Mouse (Mus musculus) lung, postnatal 0 days (tissue): ENCODE results near the gene Olfr809.

ENCODE experiments used
- CTCF ChIP-seq: IDR thresholded peaks from 2 replicates; pipeline ENCODE4 v1.5.1; 2016; ENCODE audit warnings: antibody characterized with exemption, mild to moderate bottlenecking
- EP300 ChIP-seq: IDR thresholded peaks from 2 replicates; pipeline ENCODE4 v1.6.1; 2016; ENCODE audit warnings: antibody characterized with exemption, mild to moderate bottlenecking, control low read depth

DNA sequence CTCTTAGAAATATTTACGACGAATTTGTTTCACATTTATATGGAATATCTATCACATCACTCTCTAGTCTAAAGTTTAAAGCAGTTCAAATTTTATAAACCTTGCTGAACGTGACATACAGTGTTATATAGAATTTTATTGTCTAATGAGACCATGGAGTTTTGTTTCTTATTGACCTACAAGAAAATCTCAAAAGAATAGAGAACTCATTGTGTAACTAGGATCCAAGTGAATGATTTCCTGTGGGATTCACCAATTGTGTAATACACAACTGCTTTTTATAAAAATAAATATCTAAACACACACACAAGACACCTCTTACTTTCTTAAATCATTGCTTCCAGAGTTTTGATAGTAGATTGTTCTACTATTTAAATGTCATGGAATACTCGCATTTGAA, 29.9 kb downstream of the Olfr809 start, which contains the start of gene Olfr811:
- TF ChIP-seq CTCF (no peak), EP300 (no peak)
